Mouse (Mus musculus) CD4-positive, CD25-positive, alpha-beta regulatory T cell, adult 2 months (primary cell): ENCODE data around the gene Oaz3.

Source experiments
- DNase-seq: peaks from one replicate; pipeline ENCODE4 v3.0.0-alpha.2; 2012; ENCODE audit warnings: low read depth, low spot score

Oaz3 gene

DNA sequence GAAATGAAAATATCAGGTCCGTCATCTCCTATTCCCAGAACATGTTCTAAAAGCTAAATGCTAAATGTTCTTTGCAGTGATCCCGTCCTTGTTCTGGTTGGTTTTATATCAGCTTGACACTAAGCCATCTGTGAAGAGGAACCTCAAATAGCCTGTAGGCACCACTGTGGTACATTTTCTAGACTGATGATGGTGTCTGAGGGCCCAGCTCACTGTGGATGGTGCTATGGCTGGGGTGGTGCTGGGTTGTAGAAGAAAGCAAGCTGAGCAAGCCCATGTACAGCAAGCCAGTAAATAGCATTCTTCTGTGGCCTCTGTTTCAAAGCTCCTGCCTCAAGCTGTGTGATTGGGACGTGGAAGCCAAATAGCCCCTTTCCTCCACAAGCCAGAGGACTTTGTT is 13.3 kb upstream of the Oaz3 start:
- no peak for DNase-seq

DNA sequence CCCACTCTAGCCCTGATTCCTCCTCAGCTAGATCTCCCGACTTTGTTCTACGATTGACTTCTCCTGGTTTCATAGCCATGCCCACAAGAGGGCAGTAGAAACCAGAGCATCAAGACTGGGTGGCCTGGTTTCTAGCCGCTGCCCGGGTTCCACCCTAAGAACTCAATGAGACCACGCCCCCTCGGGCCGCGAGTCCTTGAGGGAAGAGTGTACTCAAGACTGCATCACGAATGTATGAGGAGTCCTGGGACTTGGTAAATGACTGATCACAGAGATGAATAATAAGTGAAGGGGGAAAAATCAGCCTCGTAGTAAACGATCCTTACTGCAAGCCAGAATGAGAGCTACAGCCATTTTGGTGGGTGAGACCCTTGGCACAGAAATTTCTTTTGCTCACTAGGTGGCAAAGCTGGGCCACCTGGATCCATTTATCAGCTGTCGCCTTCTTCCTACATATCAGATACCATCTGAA is 12.8 kb upstream of the Oaz3 start:
- DNase-seq = peak; percentile 88

DNA sequence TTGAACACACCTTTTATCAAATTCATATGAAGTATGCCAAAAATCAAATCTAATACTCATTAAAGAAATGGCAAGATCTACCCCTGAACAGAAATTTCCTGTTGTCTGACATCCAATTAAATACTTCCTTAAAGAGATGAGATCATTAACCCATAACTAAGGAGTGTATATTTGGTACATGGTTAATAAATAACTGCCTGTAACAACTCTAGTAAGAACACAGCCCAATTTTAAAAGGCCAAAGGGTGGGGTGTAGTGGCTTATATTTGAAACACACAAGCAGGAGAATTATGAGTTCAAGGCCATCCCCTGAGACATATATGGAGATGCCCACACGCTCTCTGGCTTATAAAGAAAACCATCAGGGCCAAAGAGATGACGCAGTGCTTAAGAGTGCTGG is 5.7 kb upstream of the Oaz3 start:
- DNase-seq = no peak

DNA sequence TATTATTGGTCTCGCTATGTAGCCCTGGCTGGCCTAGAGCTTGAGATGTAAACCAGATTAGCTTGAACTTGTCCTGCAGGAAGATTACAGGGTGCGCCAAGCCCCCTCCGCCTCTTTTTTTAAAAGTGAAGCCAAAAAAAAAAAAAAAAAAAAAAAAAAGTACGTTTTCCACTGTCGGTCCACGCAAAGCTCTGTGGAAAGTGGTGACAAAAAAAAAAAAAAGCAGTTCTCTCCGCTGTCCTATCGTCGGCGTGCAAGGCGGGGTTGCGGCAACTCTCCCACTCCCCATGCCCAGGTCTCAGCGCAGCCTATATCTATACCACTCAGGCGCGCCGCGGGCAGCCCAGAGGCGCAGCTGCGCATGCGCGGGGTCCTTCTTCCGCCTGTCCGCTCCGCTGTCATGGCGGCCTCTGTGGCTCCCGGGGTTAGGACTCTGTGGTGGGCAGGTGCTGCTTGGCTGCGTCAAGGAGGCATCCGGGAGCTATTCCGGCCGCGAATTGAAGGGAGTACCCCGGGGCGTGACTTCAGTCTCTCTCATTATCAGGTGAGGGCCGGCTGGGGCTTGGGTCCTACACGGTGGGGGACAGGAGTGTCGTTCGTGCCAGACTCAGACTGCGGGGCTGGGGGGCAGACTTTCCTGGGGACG is 641 bp downstream of the Oaz3 start, which contains the start of gene Mrpl9:
Gene Mrpl9, plus strand, starts transcription at position 368 of the 646 bp plus-strand sequence.
- DNase-seq = peak; percentile 97

DNA sequence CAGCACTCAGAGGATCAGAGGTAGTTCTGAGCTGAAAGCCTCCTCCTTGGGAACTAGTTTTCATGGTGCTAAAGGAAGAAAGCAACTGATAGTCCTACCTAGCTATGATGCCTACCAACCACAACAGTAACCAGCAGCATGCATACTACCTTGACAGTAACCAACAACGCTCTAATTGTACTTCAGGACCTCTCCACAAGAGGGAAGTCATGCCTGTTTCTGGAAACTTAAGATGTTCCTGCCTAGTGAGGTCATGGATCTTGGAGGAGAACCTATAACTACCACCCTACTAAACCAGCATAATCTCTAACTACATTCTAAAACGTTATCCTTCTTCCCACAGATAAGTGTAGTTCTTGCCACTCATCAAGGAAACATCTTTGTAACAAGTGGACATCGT is 2.5 kb downstream of the Oaz3 start:
- peak; percentile 55 for DNase-seq

DNA sequence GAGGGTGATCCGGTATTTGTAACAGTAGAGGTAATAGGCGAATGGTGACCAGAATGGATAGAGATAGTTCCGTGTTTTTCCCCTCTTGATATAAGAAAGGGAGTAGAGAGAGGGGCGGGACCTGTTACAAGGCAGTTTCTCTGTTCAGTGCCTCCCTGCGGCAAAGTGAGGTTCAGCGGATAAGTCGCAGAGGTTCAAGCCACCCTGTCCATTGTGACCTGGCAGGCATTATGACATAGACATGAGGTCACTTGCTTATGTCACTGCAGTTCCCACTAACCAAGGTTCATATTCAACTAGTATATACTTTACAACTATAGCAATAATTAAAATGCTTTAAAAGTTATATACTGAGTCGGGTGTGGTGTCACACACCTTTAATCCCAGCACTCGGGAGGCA is 7.3 kb downstream of the Oaz3 start:
- DNase-seq = no peak

DNA sequence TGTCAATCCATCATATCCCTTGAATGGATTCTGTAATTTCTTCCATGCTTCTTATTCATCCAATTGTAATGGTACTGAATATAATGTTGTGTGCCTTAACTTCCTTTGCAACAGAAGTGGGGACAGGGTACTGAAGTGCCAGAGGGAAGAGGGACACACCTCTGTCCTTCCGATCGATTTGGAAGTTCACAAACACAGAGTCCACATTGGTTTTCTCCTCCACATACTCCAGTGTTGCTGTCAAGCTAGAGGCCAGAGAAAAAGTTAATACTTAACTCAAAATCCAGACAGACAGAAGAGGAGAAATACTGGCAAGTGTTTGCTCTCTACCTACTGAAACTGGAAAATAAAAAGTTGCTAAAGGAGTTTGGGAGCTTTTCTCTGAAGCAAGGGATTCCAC is 9.4 kb downstream of the Oaz3 start:
- DNase-seq = no peak

DNA sequence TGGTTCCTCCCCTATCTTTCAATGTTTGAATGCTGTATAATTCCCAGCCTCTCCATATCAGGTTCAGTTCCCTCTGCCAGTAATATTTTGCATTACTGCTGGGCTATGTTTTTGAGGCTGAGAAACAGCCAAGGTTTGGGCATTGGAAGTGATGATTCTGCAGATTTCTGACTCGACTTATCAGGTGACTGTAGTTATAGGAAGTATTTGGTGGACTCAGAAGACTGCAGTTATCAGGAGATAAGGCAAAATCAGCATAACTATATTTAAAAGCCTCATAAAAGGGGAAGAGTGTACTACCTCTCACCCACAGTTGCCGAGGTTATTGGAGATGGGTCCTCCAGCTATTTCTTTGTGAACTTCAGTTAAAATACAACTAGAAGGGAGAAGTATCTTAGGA is 12.7 kb downstream of the Oaz3 start:
- no peak for DNase-seq

DNA sequence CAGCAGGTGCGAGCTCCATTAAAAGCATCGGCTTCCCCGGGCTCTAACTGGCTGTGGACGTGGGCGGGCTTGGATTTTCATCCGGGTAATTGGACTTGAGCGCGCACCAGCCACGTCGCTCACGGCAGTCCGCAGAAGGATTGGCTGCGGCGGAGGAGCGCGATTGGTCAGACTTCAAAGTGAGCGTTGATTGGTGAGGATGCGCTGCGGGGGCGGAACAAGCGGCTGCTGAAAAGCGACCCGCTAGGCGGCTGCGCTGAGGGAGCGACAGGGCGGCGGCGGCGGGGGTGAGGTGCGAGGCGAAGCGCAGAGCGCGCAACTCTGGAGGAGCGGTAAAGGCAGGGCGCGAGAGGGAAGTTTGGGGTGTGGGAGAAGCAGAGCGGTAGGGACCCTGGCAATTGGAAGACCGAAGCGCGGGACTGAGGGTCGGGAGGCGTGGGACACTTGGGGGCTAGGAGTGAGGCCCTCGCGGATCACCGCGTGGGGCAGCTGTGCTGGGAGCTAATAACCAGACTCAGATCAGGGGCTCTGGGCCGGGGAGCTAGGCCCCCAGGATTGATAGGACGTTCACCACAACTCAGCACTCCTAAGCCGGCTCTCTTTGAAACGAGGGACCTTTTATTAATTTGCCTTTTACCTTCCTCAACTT is 30.6 kb downstream of the Oaz3 start, which contains the start of gene Tdrkh:
Gene Tdrkh, plus strand, starts transcription at position 243 of the 649 bp plus-strand sequence.
- peak; percentile 98 for DNase-seq

DNA sequence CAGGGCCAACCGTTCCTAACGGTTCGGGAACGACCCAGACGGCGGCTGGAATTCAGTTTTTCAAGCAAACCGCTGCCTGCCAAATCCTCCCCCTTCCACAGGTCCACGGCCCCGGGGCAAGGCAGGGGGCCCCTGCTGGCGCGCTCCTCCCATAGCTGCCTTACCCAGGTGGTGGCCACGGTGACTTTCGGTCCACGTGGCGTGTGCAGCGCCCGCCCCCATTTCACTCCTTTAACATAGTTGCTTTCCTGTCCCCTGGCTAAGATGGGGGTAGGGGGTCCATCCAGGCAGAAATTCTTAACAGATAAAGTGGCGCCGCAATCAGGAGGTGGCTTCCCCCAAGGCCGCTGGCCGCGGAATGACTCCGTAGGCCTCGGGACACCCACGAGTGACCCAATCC is 31.2 kb downstream of the Oaz3 start:
- DNase-seq = peak; percentile 72

DNA sequence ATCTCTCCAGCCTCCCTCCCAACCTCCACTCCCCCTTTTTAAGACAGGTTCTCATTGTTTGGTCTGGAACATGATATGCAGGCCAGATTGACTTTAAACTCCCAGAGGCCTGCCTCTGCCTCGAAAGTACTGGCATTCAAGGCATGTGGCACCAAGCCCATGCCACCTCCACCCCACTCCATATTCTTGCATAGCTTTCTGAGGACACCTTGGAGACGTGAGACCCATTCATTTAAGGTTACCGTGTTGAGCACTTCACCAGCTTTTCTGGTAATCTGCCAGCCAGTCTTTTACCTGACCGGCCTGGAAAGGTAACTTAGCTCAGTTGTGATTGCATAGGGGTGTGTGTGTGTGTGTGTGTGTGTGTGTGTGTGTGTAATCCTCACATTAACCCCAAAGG is 38.2 kb downstream of the Oaz3 start:
- no peak for DNase-seq

DNA sequence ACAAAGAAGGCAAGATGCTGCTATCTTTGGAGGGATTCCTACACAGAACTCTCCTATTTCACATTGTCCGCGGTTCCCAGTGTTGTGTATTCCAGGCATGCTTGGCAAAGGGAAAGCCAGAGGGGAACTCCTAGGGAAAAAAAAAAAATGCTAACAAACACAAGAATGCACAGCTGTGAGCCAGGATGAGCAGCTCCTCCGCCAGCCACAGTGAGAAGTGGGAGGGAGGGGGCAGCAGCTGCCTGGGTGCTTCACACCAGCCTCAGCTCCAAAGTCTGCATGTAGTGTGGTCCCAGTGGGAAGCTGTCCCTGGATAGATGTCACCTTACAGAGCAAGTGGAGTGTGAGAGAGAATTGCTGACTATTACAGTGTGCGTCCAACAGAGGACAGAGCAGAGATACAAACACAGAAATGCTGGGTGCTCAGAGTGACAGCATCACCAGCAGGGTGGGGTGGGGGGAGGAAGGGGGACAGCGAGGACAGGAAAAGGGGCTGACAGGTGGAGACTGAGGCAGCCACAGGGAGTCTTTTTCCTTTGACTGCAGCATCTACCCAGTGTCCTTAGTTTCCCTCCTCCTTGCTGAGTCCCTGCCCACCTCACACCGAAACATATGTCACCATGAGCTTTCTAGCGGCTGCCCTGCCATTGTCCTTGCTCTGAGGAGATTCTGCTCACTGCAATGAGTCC is 39.2 kb downstream of the Oaz3 start:
- DNase-seq = no peak

DNA sequence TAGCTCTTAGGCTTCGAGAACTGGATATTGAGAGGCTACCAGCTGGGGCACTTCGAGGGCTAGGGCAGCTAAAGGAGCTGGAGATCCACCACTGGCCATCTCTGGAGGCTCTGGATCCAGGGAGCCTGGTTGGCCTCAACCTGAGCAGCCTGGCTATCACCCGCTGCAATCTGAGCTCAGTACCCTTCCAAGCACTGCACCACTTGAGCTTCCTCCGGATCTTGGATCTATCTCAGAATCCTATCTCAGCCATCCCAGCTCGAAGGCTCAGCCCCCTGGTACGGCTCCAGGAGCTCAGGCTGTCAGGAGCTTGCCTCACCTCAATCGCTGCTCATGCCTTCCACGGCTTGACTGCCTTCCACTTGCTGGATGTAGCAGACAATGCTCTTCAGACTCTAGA is 41.3 kb downstream of the Oaz3 start:
- no peak for DNase-seq

DNA sequence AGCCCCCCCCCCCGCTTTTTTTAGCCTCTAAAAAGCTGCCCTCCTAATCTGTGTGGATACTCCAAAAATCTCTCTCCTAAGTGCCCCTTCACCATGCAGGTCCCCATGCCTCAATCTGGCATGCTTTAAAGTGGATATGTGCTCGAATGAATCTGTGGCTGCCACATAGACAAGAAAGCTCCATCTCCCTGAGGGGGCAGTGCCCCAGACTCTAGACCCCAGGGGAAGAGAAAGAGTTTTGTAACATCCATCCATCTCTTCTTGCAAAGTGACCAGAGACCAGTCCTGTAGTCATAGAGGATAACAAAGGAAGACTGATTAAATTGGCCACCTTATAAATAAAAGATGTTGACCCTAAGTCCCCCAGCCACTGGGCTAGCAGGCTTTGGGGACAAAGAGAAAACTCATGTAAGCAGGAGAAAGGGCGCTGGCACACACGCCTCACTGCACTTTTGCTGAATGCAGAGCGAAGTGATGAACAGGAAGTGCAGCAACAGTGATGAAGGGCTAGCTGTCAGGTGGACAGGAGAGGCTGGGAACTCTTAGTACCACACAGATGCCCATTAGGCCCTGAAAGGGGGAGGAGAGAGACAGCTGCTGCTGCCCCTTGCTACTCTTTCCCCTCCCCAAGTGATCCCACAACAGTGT is 43.9 kb downstream of the Oaz3 start:
- DNase-seq = no peak

DNA sequence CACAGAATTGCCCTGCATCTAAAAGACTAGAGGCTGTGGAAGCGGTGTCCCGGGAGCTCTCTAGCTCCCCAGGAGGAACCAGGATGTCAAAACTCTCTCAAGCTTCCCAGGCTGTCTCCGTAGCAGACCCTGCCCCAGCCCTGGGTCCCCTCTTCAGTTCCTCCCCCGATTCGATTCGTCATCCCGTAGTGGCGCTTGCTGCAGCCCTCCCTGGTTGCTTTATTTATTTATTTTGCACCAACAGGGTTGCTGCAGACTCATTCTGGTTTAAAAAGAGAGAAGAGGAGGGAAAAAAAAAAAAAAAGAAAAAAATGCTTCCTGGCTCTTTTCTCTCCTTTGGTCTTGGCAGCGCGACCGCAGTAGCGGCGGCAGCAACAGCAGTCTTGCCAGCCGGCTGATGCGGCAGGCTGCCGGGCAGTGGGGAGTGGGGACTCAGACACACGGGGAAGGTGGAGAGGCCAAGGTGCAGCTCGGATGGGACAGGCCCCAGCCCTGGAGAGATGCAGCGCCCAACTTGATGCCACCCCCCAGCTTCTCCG is 44.7 kb downstream of the Oaz3 start:
- DNase-seq = no peak

DNA sequence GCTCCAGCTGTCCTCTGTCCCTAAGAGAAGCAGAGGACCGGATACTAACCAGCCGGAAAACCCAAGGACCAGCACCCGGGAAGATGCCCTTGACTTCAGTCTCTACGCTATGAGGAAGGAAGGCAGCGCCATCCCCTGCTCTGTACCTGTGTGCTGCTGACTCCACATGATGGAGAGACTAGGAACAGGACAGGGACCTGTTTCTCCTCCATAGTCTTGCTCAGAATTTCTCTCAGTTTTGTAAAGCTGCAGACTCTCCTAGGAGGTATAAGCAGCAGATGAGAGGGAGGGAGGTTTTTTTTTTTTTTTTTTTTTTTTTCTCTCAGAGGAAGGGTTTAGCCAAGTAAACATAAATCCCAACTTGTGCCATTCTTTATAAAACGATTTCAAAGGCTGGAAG is 45.5 kb downstream of the Oaz3 start, which contains the start of gene Lingo4:
Gene Lingo4, plus strand, starts transcription at position 301 of the 400 bp plus-strand sequence.
- DNase-seq = no peak

DNA sequence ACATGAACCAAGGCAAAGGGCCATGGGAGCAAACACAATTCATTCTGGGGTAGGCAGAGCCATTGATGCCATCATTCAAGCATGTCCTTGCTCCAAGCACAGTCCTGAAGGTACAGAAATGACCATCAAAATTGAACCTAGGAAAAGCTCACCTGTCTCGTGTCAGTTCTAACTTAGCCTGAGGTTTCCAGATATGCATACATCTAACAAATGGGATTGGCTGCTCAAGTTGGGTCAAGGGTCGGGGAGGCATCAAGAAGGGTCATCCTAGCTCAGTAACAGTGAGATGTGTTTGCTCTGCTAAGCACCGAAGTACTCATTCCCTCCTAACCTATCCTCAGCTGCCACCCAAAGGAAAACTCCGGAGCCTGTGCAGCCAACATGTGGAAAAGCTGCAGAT is 46.9 kb downstream of the Oaz3 start:
- DNase-seq = no peak

DNA sequence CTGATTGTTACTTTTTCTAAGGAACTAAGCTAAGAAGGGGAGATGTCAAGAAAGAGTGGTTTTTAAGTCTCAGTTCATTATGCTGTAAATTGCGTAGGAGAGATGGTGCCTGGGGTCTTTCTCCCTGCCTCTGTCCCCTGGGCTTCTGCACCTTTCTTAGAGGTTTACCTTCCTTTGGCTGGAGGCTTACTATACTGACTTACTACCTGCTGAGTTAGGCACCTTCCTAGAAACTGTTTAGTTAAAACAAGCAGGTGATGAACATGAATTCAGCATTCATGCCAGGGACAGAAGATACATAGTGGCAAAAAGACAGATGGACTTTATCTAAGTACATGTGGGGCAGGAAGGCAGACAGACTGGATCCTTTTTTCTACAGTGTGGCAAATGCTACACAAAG is 47.4 kb downstream of the Oaz3 start:
- DNase-seq = no peak

DNA sequence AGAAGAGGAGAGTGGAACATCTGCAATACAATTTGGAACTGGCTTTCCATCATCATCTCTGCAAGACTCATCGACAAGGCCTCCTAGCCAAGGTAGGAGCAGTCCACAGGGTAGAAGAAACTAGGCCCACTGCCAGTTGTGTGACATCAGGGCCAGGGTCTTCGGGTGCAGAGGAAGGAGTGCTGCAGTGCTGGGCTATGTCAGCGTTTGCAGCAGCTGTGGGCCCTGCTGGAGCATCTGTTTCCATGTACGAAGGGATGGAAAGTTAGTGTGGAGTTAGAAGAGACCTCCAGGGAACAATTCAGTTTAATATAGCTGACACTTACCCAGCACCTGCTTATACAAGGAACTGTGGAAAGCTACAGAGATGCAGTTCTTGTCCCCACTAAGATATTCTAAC is 50.7 kb downstream of the Oaz3 start:
- DNase-seq = no peak

DNA sequence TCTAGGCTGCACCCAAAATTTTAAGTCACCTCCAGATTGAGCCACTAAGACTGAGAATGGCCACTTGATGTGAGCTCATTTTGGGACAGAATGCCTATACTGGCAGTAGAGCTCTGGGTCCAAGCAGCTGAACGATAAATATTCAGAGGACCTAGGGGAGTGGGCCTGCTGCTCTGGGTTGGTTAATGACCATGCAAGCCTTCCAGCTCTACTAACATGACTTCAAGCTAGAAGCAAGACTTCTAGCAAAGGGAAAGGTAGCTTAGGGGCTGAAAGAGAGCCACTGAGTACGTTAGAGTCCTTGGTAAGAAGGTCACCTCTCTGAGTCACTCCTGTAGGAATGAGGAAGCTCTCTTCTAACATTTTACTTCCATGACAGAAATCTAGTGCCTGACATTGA is 51.6 kb downstream of the Oaz3 start:
- DNase-seq = no peak

DNA sequence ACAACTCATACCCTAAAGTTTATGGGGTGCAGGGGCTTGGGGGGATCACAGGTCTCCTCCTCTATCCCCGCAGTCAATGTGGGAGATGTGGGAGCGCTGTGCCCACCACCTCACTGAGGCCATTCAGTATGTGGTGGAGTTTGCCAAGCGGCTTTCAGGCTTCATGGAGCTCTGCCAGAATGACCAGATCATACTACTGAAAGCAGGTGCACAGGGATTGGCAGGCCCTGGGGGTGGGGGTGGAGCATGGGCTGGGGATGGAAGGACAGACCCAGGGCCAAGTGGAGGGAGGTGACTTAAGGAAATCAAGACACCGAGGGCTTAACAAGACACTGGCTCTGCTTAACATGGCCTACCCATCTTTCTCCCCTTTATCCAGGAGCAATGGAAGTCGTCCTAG is 52.7 kb downstream of the Oaz3 start:
- DNase-seq = no peak

DNA sequence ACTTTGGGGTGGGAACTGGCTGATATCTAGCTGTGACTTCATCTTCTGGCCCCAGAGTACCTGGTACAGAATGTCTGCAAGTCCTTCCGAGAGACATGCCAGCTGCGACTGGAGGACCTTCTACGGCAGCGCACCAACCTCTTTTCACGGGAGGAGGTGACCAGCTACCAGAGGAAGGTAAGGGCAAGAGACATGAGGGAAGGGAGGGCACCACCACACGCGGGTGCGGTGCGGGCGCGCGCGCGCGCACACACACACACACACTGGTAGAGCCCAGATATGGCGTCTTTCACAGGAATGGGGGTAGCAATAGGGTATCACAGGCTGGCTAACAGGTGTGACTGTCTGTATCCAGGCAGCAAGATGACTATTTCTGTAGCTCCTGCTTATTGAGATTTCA is 54.3 kb downstream of the Oaz3 start:
- no peak for DNase-seq
